Mouse (Mus musculus): ENCODE measurements around the gene Trcg1.

- TF ChIP-seq GATA1 (IDR thresholded peaks at IDR 0.05; ENCODE audit: low read length): no peak
- no peak for TF ChIP-seq TAL1 (IDR thresholded peaks at IDR 0.05; ENCODE audit: low read length)
These were observed 6.1 kb upstream of the Trcg1 start for GRCm38 (mm10) chr9:57230146-57230783.
